Mouse (Mus musculus) bone marrow macrophage, adult 2 months (primary cell): ENCODE data around the gene Myh9.

Experiments used
- CTCF ChIP-seq: IDR thresholded peaks from 2 replicates; pipeline ENCODE4 v1.5.1; 2012; ENCODE audit warnings: low read depth, mild to moderate bottlenecking, low read length, moderate library complexity
- POLR2A ChIP-seq: IDR thresholded peaks from 2 replicates; pipeline ENCODE4 v1.6.1; 2012; ENCODE audit warnings: mild to moderate bottlenecking, low read depth, low read length, borderline replicate concordance

DNA sequence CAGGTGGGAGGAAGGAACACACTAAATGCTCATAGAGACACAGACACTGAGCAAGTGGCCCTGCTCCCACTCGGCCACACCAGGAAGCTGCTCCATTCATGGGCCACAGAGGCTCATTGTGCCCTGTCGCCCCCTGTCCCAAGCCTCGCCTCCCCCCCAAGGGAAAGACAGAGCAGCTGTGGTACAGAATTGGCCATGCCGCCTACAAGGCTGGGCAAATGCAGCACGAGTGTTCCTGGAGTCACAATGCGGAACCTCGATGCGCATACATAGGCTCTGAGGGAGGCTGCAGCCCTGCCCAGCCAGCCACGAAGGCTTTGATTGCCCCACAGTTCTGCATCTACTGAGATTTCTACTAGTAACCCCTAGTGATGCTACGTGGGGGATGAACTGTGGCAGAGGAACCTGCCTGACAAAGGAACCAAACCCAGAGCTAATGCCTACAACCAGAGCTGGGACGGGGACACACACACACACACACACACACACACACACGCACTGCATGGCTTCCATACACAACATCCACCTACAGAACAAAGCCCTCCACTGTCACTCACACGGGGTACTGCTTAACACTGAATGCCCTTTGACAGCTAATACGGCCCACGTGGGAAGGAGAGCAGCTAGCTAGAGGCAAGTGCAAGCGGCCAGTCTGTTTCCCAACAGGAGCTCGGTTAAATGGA lies 31.4 kb downstream of the Myh9 start:
- TF ChIP-seq CTCF (no peak), POLR2A (no peak)
